Mouse (Mus musculus) kidney, embryonic 15.5 days (tissue): ENCODE measurements around the gene Tm4sf1. TPM values are rescaled to one million over a fixed set of nuclear protein-coding genes. Genes with fewer than 3 reads are reported as not detected.
A peak's percentile ranks its signal among the peaks of the same experiment; 100 is the strongest.

Source experiments
- ATAC-seq: fragments of 200-750 bp; cut with Nextera tagmentation; replicated peaks from 2 replicates; pipeline ENCODE4 v1.8.0; 2017; ENCODE audit warnings: moderate TSS enrichment; ENCODE audit not compliant: low FRiP score
- H3K27ac ChIP-seq: fragments of 300-500 bp; sonication (generic); 2 replicates; pipeline ENCODE4 v1.5.1; 2015; ENCODE audit warnings: mild to moderate bottlenecking, inconsistent platforms
- H3K27me3 ChIP-seq: fragments of 300-500 bp; sonication (generic); 2 replicates; pipeline ENCODE4 v1.6.1; 2015; ENCODE audit warnings: inconsistent platforms
- H3K36me3 ChIP-seq: fragments of 300-500 bp; sonication (generic); 2 replicates; pipeline ENCODE4 v1.6.1; 2015; ENCODE audit warnings: inconsistent platforms
- H3K4me1 ChIP-seq: fragments of 300-500 bp; sonication (generic); 2 replicates; pipeline ENCODE4 v1.6.1; 2015; ENCODE audit warnings: inconsistent platforms
- H3K4me2 ChIP-seq: fragments of 300-500 bp; sonication (generic); 2 replicates; pipeline ENCODE4 v1.6.1; 2015; ENCODE audit warnings: moderate library complexity, mild to moderate bottlenecking, inconsistent platforms
- H3K4me3 ChIP-seq: fragments of 300-500 bp; sonication (generic); replicated peaks from 2 replicates; pipeline ENCODE4 v1.5.1; 2015; ENCODE audit warnings: mild to moderate bottlenecking, inconsistent platforms
- H3K9ac ChIP-seq: fragments of 300-500 bp; sonication (generic); 2 replicates; pipeline ENCODE4 v1.6.1; 2015; ENCODE audit warnings: mild to moderate bottlenecking, inconsistent platforms
- H3K9me3 ChIP-seq: fragments of 300-500 bp; sonication (generic); replicated peaks from 2 replicates; pipeline ENCODE4 v1.6.1; 2016; ENCODE audit warnings: inconsistent platforms
- WGBS: fragments of 180-500 bp; shearing (Covaris S2); methylation state at CpG from one replicate; pipeline ENCODE4 v1.1.7; 2015; ENCODE audit warnings: mixed read lengths; 5-methylcytosine and 5-hydroxymethylcytosine counted together
- polyA plus RNA-seq: library from polyadenylated mRNA; unstranded; fragments of >200 nt; fragmentation: Nextera tagmentation; extraction: Ambion mirVana; gene quantifications from 2 replicates; pipeline ENCODE4 v1.2.1, GENCODE M21; 2015

The Tm4sf1 gene
- 199 and 212 TPM in 2 replicates for polyA plus RNA-seq

DNA sequence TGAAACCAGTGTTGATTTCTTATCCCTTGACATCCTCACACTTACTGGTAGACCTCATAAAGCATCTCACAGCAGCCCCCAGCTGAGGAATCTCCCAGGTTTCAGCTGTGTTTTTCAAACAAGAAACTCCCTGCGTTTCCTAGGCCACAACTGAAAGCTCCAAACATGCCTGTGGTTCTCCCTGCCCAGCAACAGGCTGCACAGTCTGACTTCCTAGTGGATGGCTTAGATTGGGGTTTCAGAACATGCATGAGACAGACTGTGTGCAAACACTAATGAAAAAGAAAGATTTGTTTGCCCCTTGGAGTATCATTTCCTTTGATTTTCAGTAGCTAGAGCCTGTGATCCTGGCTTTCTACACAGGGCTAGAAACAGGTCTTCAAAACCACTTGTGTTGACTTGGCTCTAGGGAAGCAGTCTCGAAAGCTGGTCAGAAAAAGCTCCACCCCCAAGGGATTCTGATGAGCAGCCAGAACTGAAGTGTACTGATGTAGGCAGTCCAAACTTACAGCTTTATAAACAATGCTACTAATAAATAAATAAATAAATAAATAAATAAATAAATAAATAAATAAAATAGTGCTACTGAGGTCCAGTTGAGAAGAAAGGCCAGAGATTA lies at the start of gene Tm4sf1:
Gene Tm4sf1, minus strand, starts transcription at position 68 of the 619 bp plus-strand sequence.
- H3K4me3 ChIP-seq: no peak within 1 kb of the TSS
- no peaks in the 10 kb centered on the region for H3K36me3 ChIP-seq
- H3K4me2 ChIP-seq: no peak within 1 kb of the TSS
- H3K27me3 ChIP-seq: no peaks in the 10 kb centered on the region
- no peak for ATAC-seq
- H3K4me1 ChIP-seq: peaks cover 2% of the 10 kb centered on the region; the same call in 1 of the 2 replicates
- H3K27ac ChIP-seq: no peak within 1 kb of the TSS
- no peaks in the 10 kb centered on the region for H3K9me3 ChIP-seq
- no peak within 1 kb of the TSS for H3K9ac ChIP-seq
- WGBS: 57% methylated on average over 2 of the region's 2 CpGs

DNA sequence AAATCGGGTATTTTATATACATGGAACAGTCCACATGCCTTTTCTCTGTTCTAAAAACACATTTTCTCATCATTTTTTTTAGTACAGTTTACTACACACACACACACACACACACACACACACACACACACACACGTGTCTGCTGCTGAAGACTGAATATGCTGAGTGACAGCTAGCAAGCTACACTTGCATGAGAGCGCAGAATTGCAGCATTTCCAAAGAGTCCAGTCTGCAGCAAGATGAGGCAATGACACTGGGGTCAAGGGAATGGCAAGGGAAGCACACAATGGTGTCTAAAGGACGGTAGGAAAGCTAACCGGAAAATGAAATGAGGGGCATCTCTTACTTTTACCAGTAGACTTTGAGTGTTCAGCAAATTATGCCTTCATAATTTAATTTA lies 43.0 kb upstream of the Tm4sf1 start:
- Histone ChIP-seq H3K27me3 (no peaks in the 10 kb centered on the region), H3K4me1 (no peaks in the 10 kb centered on the region), H3K9me3 (no peaks in the 10 kb centered on the region), H3K36me3 (no peaks in the 10 kb centered on the region), H3K4me2 (no peak overlapping the region), H3K4me3 (no peak overlapping the region), H3K27ac (no peak overlapping the region), H3K9ac (no peak overlapping the region)
- ATAC-seq: no peak
- WGBS: 85% methylated on average over 5 of the region's 5 CpGs

DNA sequence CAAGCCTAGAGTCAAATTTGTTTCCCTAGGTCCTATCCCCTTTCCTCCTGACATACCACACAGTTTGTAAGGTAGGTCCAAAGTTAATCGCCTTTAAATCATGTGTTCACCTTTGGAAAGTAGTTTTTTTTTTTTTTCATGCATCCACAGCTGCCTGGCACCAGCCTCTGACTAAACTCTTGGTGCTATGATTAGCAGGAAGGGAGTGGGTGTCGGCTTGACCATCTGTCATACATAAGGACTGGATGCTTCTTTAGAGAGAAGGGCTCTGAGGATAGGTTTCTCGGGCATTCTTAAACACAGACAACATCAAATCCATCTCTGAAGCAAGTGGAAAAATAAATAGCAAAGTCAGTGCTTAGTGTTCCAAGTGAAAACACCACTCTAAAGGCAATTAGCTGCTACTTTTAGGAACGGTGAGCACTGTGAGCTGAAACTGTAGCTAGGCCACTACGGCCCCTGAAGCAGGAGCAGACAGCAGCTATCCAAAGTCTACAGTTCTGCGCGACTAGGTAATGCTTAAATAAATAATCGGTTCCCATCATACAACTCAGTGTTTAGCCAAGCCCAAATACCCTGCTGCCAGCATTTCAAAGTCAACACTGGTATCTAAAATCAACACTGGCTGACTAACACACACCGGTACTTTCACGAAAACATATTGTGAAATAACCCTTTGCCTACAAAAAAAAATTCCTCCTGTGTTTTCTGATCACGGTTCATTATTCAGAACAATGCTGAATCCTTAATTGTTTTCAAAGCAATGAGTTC lies 42.2 kb upstream of the Tm4sf1 start:
- WGBS: 67% methylated on average over 11 of the region's 11 CpGs
- no peaks in the 10 kb centered on the region for H3K9me3 ChIP-seq
- H3K4me3 ChIP-seq: no peak overlapping the region
- H3K9ac ChIP-seq: no peak overlapping the region
- no peak overlapping the region for H3K4me2 ChIP-seq
- no peaks in the 10 kb centered on the region for H3K4me1 ChIP-seq
- H3K36me3 ChIP-seq: no peaks in the 10 kb centered on the region
- H3K27ac ChIP-seq: no peak overlapping the region
- no peak for ATAC-seq
- no peaks in the 10 kb centered on the region for H3K27me3 ChIP-seq

DNA sequence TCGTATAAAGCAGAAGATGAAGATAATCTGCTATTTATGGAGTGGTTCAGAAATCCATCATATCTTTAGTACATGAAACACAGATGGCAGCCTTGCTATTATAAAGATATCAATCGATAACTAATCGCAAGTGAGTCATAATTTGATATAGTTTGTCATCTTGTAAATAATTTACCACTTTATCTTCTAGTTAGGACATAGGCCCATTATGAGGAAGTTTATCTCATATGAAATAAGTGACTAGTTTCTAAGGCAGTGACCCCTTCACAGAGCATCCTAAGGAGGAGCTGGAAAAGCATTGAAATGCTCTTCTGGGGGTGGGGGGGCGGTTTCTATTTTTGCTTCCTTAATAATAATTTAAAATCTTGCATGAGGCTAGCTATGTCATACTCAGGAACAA lies 41.2 kb upstream of the Tm4sf1 start:
- no peak for ATAC-seq
- WGBS: 89% methylated on average over 4 of the region's 4 CpGs

DNA sequence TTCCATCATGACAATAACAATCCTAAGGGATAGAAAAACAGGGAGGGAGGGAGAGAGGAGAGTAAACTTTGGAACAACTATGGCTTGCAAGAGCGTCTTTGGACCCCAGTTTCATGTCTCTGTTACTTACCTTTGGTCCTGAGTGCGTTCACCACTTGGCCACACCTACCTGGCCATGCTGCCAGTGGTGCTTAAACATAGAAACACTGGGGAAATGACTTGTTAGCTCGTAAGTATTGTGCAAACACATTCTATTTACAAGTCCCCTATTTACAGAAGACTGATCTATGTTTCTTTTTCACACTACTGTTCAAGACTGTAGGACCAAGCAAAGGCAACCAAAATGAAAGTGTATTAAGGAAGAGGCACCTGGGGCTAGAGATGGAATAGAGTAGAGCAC lies 39.5 kb upstream of the Tm4sf1 start:
- H3K4me1 ChIP-seq: 0 out of 2 replicates have a peak, but pooled peaks cover 3% of the 10 kb centered on the region
- no peak overlapping the region for H3K4me3 ChIP-seq
- no peaks in the 10 kb centered on the region for H3K36me3 ChIP-seq
- H3K9ac ChIP-seq: no peak overlapping the region
- H3K9me3 ChIP-seq: no peaks in the 10 kb centered on the region
- 80% methylated on average over 3 of the region's 3 CpGs for WGBS
- no peak overlapping the region for H3K4me2 ChIP-seq
- H3K27ac ChIP-seq: no peak overlapping the region
- ATAC-seq: no peak
- H3K27me3 ChIP-seq: no peaks in the 10 kb centered on the region

More for the DNA sequence above, 41.2 kb upstream of the Tm4sf1 start:
- no peak overlapping the region for H3K9ac ChIP-seq
- H3K4me1 ChIP-seq: no peaks in the 10 kb centered on the region
- no peak overlapping the region for H3K27ac ChIP-seq
- no peak overlapping the region for H3K4me2 ChIP-seq
- no peak overlapping the region for H3K4me3 ChIP-seq
- H3K36me3 ChIP-seq: no peaks in the 10 kb centered on the region
- no peaks in the 10 kb centered on the region for H3K27me3 ChIP-seq
- no peaks in the 10 kb centered on the region for H3K9me3 ChIP-seq

DNA sequence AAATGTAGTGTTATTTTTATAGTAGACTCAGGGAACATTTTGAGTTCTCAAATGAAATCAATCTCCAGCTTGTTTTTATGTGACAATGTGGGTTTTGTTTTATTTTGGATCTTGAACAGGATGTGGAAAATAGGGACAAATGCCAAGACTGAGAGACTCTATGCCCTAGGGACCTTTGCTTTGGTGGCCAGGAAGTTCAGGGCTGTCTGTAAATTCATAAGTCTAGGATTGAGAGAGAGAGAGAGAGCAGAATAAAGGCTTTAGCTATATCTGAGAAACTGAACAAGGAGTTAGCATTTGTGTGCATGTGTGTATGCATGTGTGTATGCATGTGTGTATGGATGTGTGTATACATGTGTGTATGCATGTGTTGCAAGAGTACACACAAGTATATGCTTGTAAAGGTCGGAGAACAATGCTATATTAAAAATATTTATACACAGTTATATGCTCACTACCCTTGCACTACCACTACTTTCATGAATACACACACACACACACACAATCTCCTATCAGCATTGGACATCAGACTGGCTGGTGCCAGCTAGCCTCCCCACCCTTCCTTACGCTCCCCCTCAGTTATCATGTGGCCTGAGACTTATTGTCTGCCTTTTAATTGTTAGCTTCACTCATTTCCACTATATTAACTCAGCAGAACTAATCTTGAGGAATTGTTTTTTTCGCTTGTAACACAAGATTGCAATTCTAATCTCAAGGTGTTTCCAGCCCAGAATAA lies 33.5 kb upstream of the Tm4sf1 start:
- ATAC-seq: peak; percentile 49; the same call in 1 of the 2 replicates
- Histone ChIP-seq H3K4me1 (0 out of 2 replicates have a peak, but pooled peaks cover 4% of the 10 kb centered on the region), H3K9ac (no peak overlapping the region), H3K9me3 (0 out of 2 replicates have a peak, but pooled peaks cover 3% of the 10 kb centered on the region), H3K4me3 (no peak overlapping the region), H3K4me2 (no peak overlapping the region), H3K27me3 (no peaks in the 10 kb centered on the region), H3K27ac (peak overlapping the region; percentile 74), H3K36me3 (no peaks in the 10 kb centered on the region)
- 72% methylated on average over 3 of the region's 3 CpGs for WGBS

DNA sequence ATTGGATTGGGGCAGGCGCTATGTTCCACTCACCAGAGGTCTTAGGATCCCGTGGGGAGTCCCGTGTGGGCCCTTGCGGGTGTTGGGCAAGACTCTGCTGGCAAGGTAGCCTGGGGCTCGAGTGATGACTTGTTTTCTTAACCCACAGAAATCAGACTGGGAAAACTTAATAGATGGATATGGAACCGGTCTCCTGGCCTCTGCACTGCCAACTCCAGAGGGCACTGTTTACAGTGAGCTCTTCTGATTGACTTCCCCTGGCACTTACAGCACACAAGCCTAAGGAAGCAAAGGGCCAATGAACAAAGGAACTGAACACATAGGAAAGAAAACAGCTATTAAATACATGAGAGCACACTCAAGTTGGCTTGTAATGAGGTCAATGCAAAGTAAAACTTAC lies 26.2 kb upstream of the Tm4sf1 start:
- no peak overlapping the region for H3K9ac ChIP-seq
- H3K27ac ChIP-seq: no peak overlapping the region
- 93% methylated on average over 6 of the region's 6 CpGs for WGBS
- H3K27me3 ChIP-seq: no peaks in the 10 kb centered on the region
- peaks cover 9% of the 10 kb centered on the region; the same call in 1 of the 2 replicates for H3K9me3 ChIP-seq
- no peak overlapping the region for H3K4me3 ChIP-seq
- H3K4me1 ChIP-seq: no peaks in the 10 kb centered on the region
- no peaks in the 10 kb centered on the region for H3K36me3 ChIP-seq
- ATAC-seq: no peak
- H3K4me2 ChIP-seq: no peak overlapping the region

DNA sequence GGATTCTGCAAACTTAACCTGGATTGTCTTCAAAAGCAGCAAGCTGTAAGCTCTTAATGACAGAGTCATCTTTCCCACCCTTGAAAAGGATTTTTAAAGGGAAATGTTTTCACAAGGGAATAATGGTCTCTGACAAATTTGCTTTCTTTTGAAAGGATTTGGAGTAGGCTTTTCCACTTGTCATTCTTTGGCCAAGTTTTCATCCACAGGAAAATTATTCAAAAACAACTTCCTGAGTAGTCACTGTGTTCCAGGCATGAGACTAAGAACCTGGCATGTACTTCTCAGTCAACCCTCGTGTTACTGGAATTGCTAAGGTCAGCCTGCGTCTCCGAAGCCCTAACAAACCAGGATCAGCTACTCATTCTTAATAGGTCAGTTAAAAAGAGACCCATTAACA lies 5.3 kb upstream of the Tm4sf1 start:
- Histone ChIP-seq H3K9me3 (no peaks in the 10 kb centered on the region), H3K27ac (no peak overlapping the region), H3K4me1 (peaks cover 2% of the 10 kb centered on the region; the same call in 1 of the 2 replicates), H3K9ac (no peak overlapping the region), H3K4me2 (no peak overlapping the region), H3K27me3 (no peaks in the 10 kb centered on the region), H3K4me3 (no peak overlapping the region), H3K36me3 (no peaks in the 10 kb centered on the region)
- ATAC-seq: no peak
- 67% methylated on average over 3 of the region's 3 CpGs for WGBS

DNA sequence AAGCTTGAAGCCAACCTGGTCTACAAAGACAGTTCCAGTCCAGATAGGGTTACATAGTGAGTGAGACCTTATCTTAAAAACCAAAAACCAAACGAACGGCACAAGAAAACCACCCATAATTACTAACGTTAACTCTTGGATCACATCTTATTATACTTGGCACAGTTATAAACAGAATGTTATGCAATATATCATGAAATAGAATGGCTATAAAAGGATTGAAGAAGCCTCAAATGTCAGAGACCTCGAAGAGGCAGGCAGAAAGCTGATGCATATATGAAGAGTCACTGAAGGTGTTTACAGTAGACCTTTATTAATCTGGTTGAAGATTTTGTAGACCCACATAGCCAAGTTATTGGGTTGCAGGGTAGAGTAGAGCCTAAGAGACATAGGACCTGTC lies 3.8 kb upstream of the Tm4sf1 start:
- Histone ChIP-seq H3K4me1 (peaks cover 2% of the 10 kb centered on the region; the same call in 1 of the 2 replicates), H3K4me2 (no peak overlapping the region), H3K4me3 (no peak overlapping the region), H3K36me3 (no peaks in the 10 kb centered on the region), H3K27me3 (no peaks in the 10 kb centered on the region), H3K9me3 (no peaks in the 10 kb centered on the region), H3K9ac (no peak overlapping the region), H3K27ac (no peak overlapping the region)
- 52% methylated on average over 4 of the region's 4 CpGs for WGBS
- ATAC-seq: no peak

DNA sequence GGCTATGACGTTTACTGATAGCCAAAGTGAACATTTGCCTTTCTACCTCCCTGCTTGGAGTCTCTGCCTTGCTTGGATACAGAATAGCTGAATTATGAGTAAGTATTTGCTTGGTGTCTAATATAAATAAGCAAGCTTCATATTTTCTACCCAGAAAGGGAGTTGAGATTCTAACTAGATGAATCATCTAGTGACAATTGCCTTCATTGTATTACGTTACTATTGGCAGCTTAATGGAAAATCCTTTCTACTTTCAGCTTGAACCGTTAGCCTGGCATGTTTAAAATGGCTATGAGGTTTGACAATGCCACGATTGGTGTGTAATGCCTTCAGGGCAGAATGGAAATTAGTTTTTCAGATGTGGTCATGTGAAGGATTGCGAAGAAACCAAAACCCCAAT lies 2.7 kb upstream of the Tm4sf1 start:
- WGBS: 61% methylated on average over 5 of the region's 5 CpGs
- H3K9ac ChIP-seq: no peak overlapping the region
- peaks cover 2% of the 10 kb centered on the region; the same call in 1 of the 2 replicates for H3K4me1 ChIP-seq
- H3K4me3 ChIP-seq: no peak overlapping the region
- no peak for ATAC-seq
- no peaks in the 10 kb centered on the region for H3K9me3 ChIP-seq
- H3K27ac ChIP-seq: no peak overlapping the region
- no peaks in the 10 kb centered on the region for H3K36me3 ChIP-seq
- no peaks in the 10 kb centered on the region for H3K27me3 ChIP-seq
- no peak overlapping the region for H3K4me2 ChIP-seq

DNA sequence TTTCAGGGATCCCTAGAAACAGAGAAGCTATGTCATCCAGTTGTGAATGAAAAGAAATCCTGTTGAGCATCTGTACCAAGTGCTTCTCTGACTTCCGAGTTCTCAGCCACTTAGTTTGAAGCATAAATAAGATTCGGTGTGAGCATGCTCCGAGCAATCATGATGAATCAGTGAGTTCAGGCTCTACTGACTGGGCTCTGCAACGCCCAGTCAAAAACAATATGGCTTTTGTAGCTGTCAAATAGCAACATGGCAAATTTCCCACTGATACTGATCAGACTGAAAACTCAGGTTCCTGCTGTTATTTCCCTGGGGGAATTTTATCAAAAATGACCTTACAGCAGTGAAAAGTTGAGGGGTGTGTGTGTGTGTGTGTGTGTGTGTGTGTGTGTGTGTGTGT lies 2.3 kb upstream of the Tm4sf1 start:
- ATAC-seq: no peak
- Histone ChIP-seq H3K36me3 (no peaks in the 10 kb centered on the region), H3K9me3 (no peaks in the 10 kb centered on the region), H3K27ac (no peak overlapping the region), H3K9ac (no peak overlapping the region), H3K4me3 (no peak overlapping the region), H3K4me1 (peaks cover 2% of the 10 kb centered on the region; the same call in 1 of the 2 replicates), H3K27me3 (no peaks in the 10 kb centered on the region), H3K4me2 (no peak overlapping the region)
- WGBS: 61% methylated on average over 4 of the region's 4 CpGs

DNA sequence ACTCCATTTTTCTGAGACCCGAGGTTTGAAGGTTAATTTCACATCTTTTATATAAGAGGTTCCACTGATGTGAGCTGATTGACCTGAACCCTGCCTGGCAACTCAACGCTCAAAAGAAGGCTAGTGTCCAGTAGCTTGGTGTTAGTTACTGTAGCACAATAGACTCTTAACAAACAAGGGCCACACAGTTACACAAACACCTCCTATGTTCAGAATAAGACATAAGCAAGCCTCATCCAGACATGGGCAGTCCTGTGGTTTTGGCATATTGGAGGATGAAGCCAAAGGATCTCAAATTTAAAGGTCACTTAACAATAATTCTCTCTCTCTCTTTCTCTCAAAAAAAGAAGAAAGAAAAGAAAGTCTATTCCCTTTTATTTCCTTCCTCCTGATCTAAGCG lies 1.7 kb upstream of the Tm4sf1 start:
- H3K4me1 ChIP-seq: peaks cover 2% of the 10 kb centered on the region; the same call in 1 of the 2 replicates
- H3K4me2 ChIP-seq: no peak overlapping the region
- H3K9me3 ChIP-seq: no peaks in the 10 kb centered on the region
- no peak overlapping the region for H3K9ac ChIP-seq
- no peaks in the 10 kb centered on the region for H3K27me3 ChIP-seq
- H3K4me3 ChIP-seq: no peak overlapping the region
- WGBS: 68% methylated on average over 3 of the region's 3 CpGs
- H3K36me3 ChIP-seq: no peaks in the 10 kb centered on the region
- ATAC-seq: no peak
- no peak overlapping the region for H3K27ac ChIP-seq
